Mouse (Mus musculus) olfactory bulb, adult 2 months (tissue): ENCODE results near the gene Mettl7a1. TPM values are rescaled to one million over a fixed set of nuclear protein-coding genes. Genes with fewer than 3 reads are reported as not detected.
"Not testable (repeated sequence)": the region's sequence is repeated elsewhere in the genome, so short reads cannot be mapped to it uniquely, and the experiment has no call there.

ENCODE experiments used
- H3K27ac ChIP-seq: fragments of 200-500 bp; 2 replicates; pipeline ENCODE4 v1.5.1; 2012; ENCODE audit warnings: low read depth, low read length; ENCODE audit not compliant: insufficient read depth
- H3K4me1 ChIP-seq: fragments of 200-500 bp; 2 replicates; pipeline ENCODE4 v1.6.1; 2012; ENCODE audit warnings: low read length; ENCODE audit not compliant: control insufficient read depth, insufficient read depth
- H3K4me3 ChIP-seq: fragments of 200-500 bp; 2 replicates; pipeline ENCODE4 v1.5.1; 2012; ENCODE audit warnings: mild to moderate bottlenecking, low read depth, low read length, moderate library complexity; ENCODE audit not compliant: insufficient read depth
- CTCF ChIP-seq: fragments of 200-500 bp; IDR thresholded peaks from 2 replicates; pipeline ENCODE4 v1.5.1; 2012; ENCODE audit warnings: low read depth, mild to moderate bottlenecking, low read length, moderate library complexity; ENCODE audit not compliant: insufficient read depth
- POLR2A ChIP-seq: fragments of 200-500 bp; IDR thresholded peaks from 2 replicates; pipeline ENCODE4 v1.6.1; 2012; ENCODE audit warnings: mild to moderate bottlenecking, low read depth, low read length, moderate library complexity; ENCODE audit not compliant: insufficient read depth
- WGBS: fragments of 180-500 bp; shearing (Covaris S2); methylation state at CpG from one replicate; pipeline ENCODE4 v1.1.7; 2018; 5-methylcytosine and 5-hydroxymethylcytosine counted together
- polyA plus RNA-seq: library from polyadenylated mRNA; stranded (reverse); fragments of >200 nt; gene quantifications from 2 replicates; pipeline ENCODE4 v1.2.4, GENCODE M21; 2012; ENCODE audit warnings: low replicate concordance; ENCODE audit not compliant: missing spikeins, insufficient read depth, insufficient read length

The Mettl7a1 gene
- polyA plus RNA-seq, 1 experiment: not detected

DNA sequence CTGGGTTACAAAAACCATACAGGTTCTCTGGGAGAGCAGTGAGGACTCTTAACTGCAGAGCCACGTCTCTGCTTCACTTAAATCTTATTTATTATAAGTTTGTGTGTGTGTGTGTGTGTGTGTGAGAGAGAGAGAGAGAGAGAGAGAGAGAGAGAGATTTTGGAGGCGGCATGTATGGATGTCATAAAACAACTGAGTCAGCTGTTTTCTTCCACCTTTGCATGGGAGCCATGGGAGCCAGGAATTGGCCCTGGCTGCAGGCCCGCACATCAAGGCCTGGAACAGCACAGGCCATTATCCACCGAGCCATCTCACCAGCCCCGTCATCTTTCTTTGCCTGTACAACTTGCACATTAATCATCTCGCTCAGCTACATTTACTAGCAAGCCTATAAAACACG lies 63.2 kb downstream of the Mettl7a1 start:
- H3K27ac ChIP-seq: no peak overlapping the region
- 82% methylated on average over 7 of the region's 7 CpGs for WGBS
- TF ChIP-seq POLR2A (no peak), CTCF (no peak)
- H3K4me1 ChIP-seq: no peaks in the 10 kb centered on the region
- no peak overlapping the region for H3K4me3 ChIP-seq

DNA sequence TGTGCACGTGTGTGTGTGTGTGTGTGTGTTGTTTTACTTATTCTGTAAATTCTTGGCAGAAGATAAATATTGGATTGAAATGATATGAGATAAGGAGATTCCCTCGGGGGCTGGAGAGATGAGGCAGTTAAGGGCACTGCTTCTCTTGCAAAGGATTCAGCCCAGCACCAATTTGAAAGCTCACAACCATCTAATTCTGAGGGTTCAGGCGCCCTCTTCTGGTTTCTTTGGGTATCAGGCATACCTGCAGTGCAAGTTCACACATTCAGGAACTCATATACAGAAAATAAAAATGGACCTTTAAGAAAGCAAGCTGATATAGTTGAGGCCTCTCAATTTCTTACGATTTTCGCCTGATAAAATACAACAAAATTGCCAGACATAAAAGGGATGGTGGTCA lies 71.1 kb downstream of the Mettl7a1 start:
- H3K4me3 ChIP-seq: no peak overlapping the region
- whole genome bisulfite sequencing: 38% methylated on average over 5 of the region's 5 CpGs
- TF ChIP-seq POLR2A (no peak), CTCF (no peak)
- H3K27ac ChIP-seq: no peak overlapping the region
- no peaks in the 10 kb centered on the region for H3K4me1 ChIP-seq

DNA sequence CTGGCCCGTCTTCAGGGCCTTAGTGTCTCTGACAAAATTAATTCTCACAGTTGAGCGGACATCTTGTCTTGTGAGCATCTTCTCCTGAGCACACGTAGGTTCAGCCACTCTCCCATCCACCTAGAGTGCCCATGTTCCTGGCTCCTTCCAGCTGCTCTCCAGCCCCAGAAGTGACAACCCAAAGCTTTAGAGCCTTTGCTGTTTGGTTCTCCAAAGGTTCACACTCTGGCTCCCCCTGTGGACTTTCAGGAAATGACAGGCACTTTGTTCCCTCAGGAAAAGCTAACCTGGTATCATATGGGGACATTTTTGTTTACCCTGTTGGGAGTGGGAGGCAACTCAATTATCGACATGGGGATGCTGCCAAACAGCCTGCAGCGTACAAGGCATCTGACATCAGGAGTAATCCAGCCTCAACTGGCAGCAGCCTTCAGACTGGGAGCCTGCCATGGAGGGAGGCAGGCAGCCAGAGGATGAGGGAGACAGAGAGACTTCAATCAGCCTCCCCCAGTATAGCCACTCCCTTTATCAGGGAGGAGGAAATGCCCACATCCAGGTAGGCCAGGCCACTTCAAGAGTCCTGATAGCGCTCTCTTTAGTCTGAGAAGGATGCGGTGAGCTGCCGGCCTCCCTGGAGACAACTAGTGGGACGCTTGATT lies 74.0 kb downstream of the Mettl7a1 start:
- not testable (repeated sequence) for H3K27ac ChIP-seq, H3K4me1 ChIP-seq, H3K4me3 ChIP-seq
- 28% methylated on average over 4 of the region's 9 CpGs for WGBS

Other genes with a start within 250 kb of the Mettl7a1 start
- gene Atf1, start 76.3 kb upstream of the Mettl7a1 start, polyA plus RNA-seq: not detected in 2 replicates
- not detected in 2 replicates for gene Tmprss12, start 23.3 kb upstream of the Mettl7a1 start, polyA plus RNA-seq
- not detected in 2 replicates for gene Mettl7a3, start 30.8 kb downstream of the Mettl7a1 start, polyA plus RNA-seq
- not detected in 2 replicates for gene Methig1, start 49.0 kb downstream of the Mettl7a1 start, polyA plus RNA-seq
- not detected in 2 replicates for gene Mettl7a2, start 49.1 kb downstream of the Mettl7a1 start, polyA plus RNA-seq
- gene Higd1c, start 60.4 kb downstream of the Mettl7a1 start, polyA plus RNA-seq: not detected in 2 replicates
- not detected in 2 replicates for gene Gm5475, start 118.0 kb downstream of the Mettl7a1 start, polyA plus RNA-seq
- not detected in 2 replicates for gene Slc11a2, start 120.9 kb downstream of the Mettl7a1 start, polyA plus RNA-seq
- gene Letmd1, start 164.9 kb downstream of the Mettl7a1 start, polyA plus RNA-seq: not detected in 2 replicates
- gene Csrnp2, start 191.3 kb downstream of the Mettl7a1 start, polyA plus RNA-seq: not detected in 2 replicates
- not detected in 2 replicates for gene Tfcp2, start 247.9 kb downstream of the Mettl7a1 start, polyA plus RNA-seq